Mouse (Mus musculus) adrenal gland, adult (tissue): Measurements from ENCODE around the gene Hmbs.

Experiments used
- DNase-seq, 2 experiments: peaks; one replicate each; pipeline ENCODE4 v3.0.0; 2022 to 2023; ENCODE audit warnings: low spot score in 1 of 2; ENCODE audit not compliant: inconsistent age in 2 of 2

The Hmbs gene

GRCm38 (mm10) chr9:44292490-44292889 is 51.5 kb downstream of the Hmbs start:
- peak in 1 of 2 experiments; percentile 73 for DNase-seq

- DNase-seq: no peak
Measured at GRCm38 (mm10) chr9:44288959-44289291, 55.1 kb downstream of the Hmbs start.

GRCm38 (mm10) chr9:44288076-44288958 is 55.7 kb downstream of the Hmbs start, which contains the start of gene Abcg4:
Abcg4 (minus strand) TSS chr9:44288615.
- peak; percentile 70 to 90 for DNase-seq

GRCm38 (mm10) chr9:44287401-44288075 is 56.5 kb downstream of the Hmbs start:
- peak; percentile 66 to 85 for DNase-seq

GRCm38 (mm10) chr9:44287003-44287400 is 57.0 kb downstream of the Hmbs start:
- no peak for DNase-seq
